Mouse (Mus musculus) left cerebral cortex, adult 9 months (tissue): ENCODE data around the gene Olfr582.

ENCODE experiments used
- DNase-seq, 2 experiments: peaks; one replicate each; pipeline ENCODE4 v3.0.0; 2022; ENCODE audit warnings: low spot score in 2 of 2

Olfr582 gene

DNA sequence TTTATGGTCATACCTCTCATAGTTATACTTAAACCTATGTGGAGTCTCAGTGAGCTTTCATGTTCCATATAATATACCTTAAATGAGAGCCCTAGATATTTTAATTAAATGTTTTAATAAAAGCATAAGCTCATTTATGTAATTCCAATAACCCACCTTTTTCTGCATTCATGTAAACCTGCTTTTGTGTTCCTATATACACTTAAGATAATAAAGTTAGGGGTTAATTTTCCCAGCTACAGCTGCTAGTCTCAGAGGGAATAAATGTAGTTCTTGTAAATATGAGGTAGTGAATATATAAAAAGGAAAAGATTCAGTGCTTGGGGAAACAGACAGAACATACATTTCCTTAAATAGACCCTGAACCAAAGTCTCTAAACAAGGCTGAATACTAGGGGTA lies at the start of gene Olfr582:
Gene Olfr582, plus strand, starts transcription at position 301 of the 400 bp plus-strand sequence.
- DNase-seq = no peak

DNA sequence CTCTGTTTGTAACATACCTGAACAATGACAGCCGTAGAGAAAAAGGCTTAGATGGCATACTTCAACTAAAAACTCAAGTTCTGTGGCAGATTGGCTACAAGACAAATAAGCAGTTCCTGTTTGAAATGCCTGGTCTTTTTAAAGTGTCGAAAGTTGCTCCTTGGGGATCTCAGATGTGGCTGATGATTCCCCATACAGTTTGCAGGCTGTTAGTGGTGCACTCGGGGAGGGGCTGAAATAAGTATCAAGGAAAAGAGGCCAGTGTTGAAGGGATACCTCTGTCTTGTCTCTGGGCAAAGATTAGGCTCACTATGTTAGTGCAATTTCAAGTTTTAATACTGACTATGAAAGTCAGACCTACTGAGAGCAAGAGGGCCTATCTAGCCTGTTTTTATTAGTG lies 48.6 kb upstream of the Olfr582 start, which contains the start of gene Olfr578:
Gene Olfr578, minus strand, starts transcription at position 101 of the 400 bp plus-strand sequence.
- DNase-seq = no peak

DNA sequence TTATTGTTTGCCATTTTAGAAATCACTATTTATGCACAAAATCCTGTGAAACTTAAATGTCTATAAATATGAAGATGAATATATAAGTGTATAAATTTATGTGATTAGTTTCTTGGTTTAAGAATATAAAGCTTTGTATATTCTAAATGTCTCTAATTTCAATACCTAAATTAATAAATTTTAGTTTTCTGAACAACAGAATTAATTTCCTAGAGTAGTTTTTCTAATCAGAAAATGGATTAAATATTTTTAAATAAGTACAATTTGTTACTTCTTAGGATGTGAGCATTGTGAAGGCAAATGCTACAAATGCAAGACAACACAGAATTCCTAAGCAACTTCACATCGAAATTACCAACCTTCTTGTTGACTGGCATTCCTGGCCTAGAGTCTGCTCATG lies 13.2 kb downstream of the Olfr582 start, which contains the start of gene Olfr583:
Gene Olfr583, plus strand, starts transcription at position 301 of the 400 bp plus-strand sequence.
- no peak for DNase-seq

DNA sequence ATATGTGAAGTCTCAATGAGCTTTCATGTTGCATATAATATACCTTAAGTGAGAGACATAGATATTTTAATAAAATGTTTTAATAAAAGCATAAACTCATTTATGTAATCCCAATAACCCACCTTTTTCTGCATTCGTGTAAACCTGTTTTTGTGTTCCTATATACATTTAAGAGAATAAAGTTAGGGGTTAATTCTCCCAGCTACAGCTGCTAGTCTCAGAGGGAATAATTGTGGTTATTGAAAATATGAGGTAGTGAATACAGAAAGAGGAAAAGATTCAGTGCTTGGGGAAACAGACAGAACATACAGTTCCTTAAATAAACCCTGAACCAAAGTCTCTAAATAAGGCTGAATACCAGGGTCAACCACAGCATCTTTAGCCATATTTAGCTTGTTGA lies 43.8 kb downstream of the Olfr582 start, which contains the start of gene Olfr584:
Gene Olfr584, plus strand, starts transcription at position 301 of the 400 bp plus-strand sequence.
- DNase-seq = no peak
